Mouse (Mus musculus) Patski (cell line): Measurements from ENCODE around the gene Fam187b. TPM values are rescaled to one million over a fixed set of nuclear protein-coding genes. Genes with fewer than 3 reads are reported as not detected.

ENCODE experiments used
- ATAC-seq: fragments of 100-300 bp; one replicate; pipeline ENCODE4 v1.8.0; 2021
- CTCF ChIA-PET: fragments of 350-600 bp; sonication (Branson Sonifier 250); formaldehyde crosslinking; loops from one replicate; lab custom pipeline; 2022; ENCODE audit warnings: inconsistent platforms; lab: Charles Lee
- POLR2A ChIA-PET: fragments of 350-600 bp; sonication (Branson Sonifier 250); formaldehyde crosslinking; loops from one replicate; lab custom pipeline; 2022; ENCODE audit warnings: antibody characterized with exemption, inconsistent platforms; lab: Charles Lee
- DNase-seq: peaks from one replicate; pipeline ENCODE4 v3.0.0-alpha.2; 2011; ENCODE audit warnings: low read depth, low spot score
- H3K27me3 ChIP-seq: fragments of 371-371 bp; one replicate; pipeline ENCODE4 v1.5.1; 2021
- CTCF ChIP-seq: fragments of 100-300 bp; IDR thresholded peaks from one replicate; pipeline ENCODE4 v1.5.1; 2021
- in situ Hi-C: fragments of 300-500 bp; cut with MboI; formaldehyde crosslinking; loops from 3 replicates; pipeline ENCODE4 v1.11.1; 2018; ENCODE audit warnings: low pct_unique_long_range_greater_than_20kb, mixed read lengths
- polyA plus RNA-seq: library from polyadenylated mRNA; unstranded; gene quantifications from one replicate; pipeline ENCODE4 v1.2.3, GENCODE M21; 2021

Gene Fam187b
- polyA plus RNA-seq, 1 experiment from 2014 or later = 1.0 TPM

GRCm38 (mm10) chr7:30958866-30959487, 14.6 kb upstream of the Fam187b start:
- no peaks in the 10 kb centered on the region for H3K27me3 ChIP-seq
- CTCF ChIA-PET = no interaction called here
- in situ Hi-C loops = no loop called here
- no peak for TF ChIP-seq CTCF
- ATAC-seq (no peak), DNase-seq (no peak)
- POLR2A ChIA-PET = no interaction called here

DNA sequence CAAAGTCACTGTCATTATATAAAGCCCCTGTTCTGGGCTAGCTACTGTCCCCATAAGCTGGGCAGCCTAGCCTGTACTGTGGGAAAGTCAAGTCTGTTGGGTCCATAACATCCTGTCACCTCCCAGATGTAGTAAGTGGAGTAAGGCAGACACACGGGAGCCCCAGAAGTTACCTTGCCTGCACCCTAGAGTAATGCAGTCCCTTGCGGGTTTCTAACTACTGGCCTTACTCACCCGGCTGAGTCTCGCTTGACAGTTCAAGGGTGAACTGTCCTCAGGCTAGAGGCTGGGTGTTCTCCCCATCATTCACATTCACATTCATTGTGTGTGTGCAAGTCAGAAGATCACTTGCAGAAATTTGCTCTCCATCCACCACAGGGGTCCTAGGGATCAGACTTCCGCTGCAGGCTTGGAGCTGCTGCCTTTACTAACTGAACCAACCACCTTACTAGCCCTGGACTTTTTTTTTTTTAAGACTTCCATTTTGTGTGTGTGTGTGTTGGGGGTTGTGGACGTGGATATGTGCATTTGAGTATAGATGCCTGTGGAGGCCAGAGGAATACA, 13.7 kb upstream of the Fam187b start:
- POLR2A ChIA-PET = no interaction called here
- no peak for ATAC-seq
- DNase-seq = no peak

GRCm38 (mm10) chr7:30962862-30963261, 10.7 kb upstream of the Fam187b start:
- CTCF ChIA-PET = no interaction called here
- no peak for TF ChIP-seq CTCF
- in situ Hi-C loops = no loop called here

More for the DNA sequence above, 13.7 kb upstream of the Fam187b start:
- no peak for TF ChIP-seq CTCF
- CTCF ChIA-PET = no interaction called here
- in situ Hi-C loops = no loop called here
- no peaks in the 10 kb centered on the region for H3K27me3 ChIP-seq

GRCm38 (mm10) chr7:30964366-30964765, 9.2 kb upstream of the Fam187b start:
- in situ Hi-C loops = no loop called here
- ChIA-PET POLR2A (no interaction called here), CTCF (no interaction called here)
- no peaks in the 10 kb centered on the region for H3K27me3 ChIP-seq
- TF ChIP-seq CTCF = no peak
- DNase-seq (no peak), ATAC-seq (no peak)

More at GRCm38 (mm10) chr7:30962862-30963261, 10.7 kb upstream of the Fam187b start:
- H3K27me3 ChIP-seq = no peaks in the 10 kb centered on the region
- DNase-seq = no peak
- no peak for ATAC-seq
- POLR2A ChIA-PET = no interaction called here

- ATAC-seq = no peak
- no peaks in the 10 kb centered on the region for H3K27me3 ChIP-seq
- ChIA-PET POLR2A (interaction anchor here (0.7 kb wide), 1 partner anchor 8 kb away, joined by 4 read pairs; no protein-coding TSS in a partner anchor), CTCF (interaction anchor here (2.0 kb wide), 1 partner anchor 8 kb away, joined by 7 read pairs; the partner anchor contains the start of genes Fam187b and Lsr)
- TF ChIP-seq CTCF = no peak
- in situ Hi-C loops = no loop called here
- DNase-seq = no peak
Measured at GRCm38 (mm10) chr7:30965677-30966076, 7.9 kb upstream of the Fam187b start.

DNA sequence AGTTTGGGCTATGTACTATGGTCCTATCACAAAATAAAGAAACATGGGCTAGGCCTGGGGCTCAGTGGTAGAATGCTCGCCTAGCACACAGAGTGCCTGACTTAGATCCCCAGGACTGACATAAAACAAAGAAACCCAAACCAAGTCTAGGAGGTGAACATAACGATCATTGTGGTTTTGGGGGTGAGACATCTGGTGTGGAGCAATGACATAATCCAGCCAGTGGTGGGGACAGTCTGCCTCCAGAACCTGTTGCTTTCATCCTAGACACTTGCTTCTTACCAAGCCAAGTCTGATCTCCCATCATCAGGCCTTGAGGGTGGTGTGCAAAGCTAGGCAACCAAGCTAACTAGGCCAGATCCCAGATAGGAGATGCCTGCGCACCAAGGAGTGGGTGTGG, 6.9 kb upstream of the Fam187b start:
- DNase-seq (no peak), ATAC-seq (no peak)
- no peak for TF ChIP-seq CTCF
- in situ Hi-C loops = no loop called here
- ChIA-PET POLR2A (no interaction called here), CTCF (interaction anchor here (2.0 kb wide), 1 partner anchor 7 kb away, joined by 7 read pairs; the partner anchor contains the start of genes Fam187b and Lsr)
- H3K27me3 ChIP-seq = no peaks in the 10 kb centered on the region

DNA sequence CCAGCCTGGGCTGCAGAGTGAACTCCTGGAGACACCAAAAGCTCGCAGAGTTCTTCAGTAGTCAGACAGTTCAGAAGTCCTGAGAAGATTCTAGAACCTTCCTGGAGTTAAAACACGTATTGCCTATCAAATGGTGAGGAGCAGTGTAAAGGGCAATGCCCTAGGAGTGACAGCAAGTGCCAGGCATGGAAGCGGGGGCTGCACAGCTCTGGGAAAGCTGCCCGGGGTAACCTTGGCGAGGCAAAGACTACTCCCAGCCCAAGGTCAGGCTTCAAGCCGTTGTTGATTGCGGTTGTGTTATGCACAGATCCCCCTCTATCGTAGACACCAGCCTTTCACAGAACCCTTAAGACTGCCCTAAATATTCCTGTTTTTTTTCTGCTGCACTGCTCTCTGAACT, 5.0 kb upstream of the Fam187b start:
- in situ Hi-C loops = no loop called here
- TF ChIP-seq CTCF = no peak
- ATAC-seq (no peak), DNase-seq (no peak)
- POLR2A ChIA-PET = no interaction called here
- H3K27me3 ChIP-seq = no peaks in the 10 kb centered on the region
- CTCF ChIA-PET = no interaction called here

GRCm38 (mm10) chr7:30969174-30969573, 4.4 kb upstream of the Fam187b start:
- ATAC-seq = no peak
- in situ Hi-C loops = no loop called here
- no peaks in the 10 kb centered on the region for H3K27me3 ChIP-seq

DNA sequence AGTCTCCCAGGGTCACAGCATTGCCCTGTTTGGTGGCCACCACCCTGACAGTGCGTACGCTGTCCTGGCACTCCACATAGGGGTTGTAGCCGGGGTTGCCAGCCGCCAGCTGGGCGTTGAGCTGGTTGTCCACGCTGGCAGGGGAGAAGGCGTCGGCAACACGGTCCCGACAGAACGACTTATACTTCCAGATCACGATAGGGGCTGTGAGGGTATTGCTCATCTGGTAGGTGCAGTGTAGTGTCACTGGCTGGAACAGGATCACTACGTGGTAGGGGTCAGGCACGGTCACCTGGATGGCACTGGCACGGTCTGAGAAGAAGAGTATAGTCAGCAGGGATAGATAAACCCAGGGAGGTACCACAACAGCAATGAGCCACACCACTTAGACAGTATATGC, 1.7 kb upstream of the Fam187b start:
- in situ Hi-C loops = no loop called here
- no peak for TF ChIP-seq CTCF
- POLR2A ChIA-PET = no interaction called here
- CTCF ChIA-PET = no interaction called here
- H3K27me3 ChIP-seq = no peaks in the 10 kb centered on the region
- DNase-seq = no peak
- no peak for ATAC-seq

More at GRCm38 (mm10) chr7:30969174-30969573, 4.4 kb upstream of the Fam187b start:
- CTCF ChIA-PET = no interaction called here
- DNase-seq = no peak
- no peak for TF ChIP-seq CTCF
- POLR2A ChIA-PET = no interaction called here

DNA sequence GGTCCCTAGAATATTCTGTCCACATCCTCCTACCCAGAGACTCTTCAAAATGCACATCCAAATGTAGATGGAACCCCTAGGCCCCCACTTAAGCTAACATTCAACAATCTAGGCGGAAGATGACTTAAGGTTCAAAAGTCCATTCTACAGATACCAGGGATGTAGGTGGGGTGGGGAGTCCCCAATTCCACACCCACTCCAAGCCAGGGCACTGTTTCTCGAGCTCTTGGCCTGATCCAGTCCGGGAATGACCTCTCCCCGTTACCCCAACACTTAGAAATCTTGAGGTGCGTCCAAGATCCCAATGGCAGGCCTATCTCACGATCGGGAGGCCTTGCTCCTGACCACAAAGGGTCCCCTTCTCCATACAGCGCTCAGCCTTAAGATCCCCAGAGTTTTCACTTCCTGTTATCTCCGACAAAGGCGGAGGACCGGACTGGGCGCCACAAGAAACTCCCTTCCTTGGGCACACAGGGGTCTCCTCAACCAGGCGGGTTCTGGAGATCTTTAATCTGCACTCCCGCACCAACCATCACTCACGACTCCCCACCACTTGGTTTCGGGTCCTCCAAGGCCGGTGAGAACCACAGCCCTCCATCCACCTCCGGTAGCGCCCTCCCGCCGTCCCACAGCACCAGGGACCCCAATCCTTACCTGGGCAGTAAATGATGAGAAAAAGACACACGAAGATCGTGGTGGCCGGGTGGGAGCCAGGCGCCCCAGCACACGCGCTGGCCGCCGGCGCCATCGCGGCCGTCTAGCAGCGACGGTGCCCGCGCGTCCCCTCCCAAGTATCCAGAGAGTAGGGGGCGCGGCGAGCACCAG, 952 bp upstream of the Fam187b start:
- CTCF ChIA-PET = interaction anchor here (1.4 kb wide), 1 partner anchor 11 kb away, joined by 3 read pairs; no protein-coding TSS in a partner anchor
- in situ Hi-C loops = no loop called here
- H3K27me3 ChIP-seq = no peaks in the 10 kb centered on the region
- DNase-seq = no peak
- no peak for ATAC-seq
- POLR2A ChIA-PET = interaction anchor here (0.7 kb wide), 1 partner anchor 16 kb away, joined by 3 read pairs; the partner anchor contains the start of gene Usf2
- TF ChIP-seq CTCF = no peak

- no peak for TF ChIP-seq CTCF
- POLR2A ChIA-PET = interaction anchor here (0.7 kb wide), 1 partner anchor 16 kb away, joined by 3 read pairs; the partner anchor contains the start of gene Usf2
- in situ Hi-C loops = no loop called here
- no peaks in the 10 kb centered on the region for H3K27me3 ChIP-seq
- no peak for DNase-seq
- CTCF ChIA-PET = interaction anchor here (1.4 to 1.6 kb wide), 3 partner anchors 8 to 100 kb away, joined by 3 to 7 read pairs (median 5); no protein-coding TSS in a partner anchor
- no peak for ATAC-seq
Measured at GRCm38 (mm10) chr7:30973251-30973500, 414 bp upstream of the Fam187b start, which contains the start of gene Lsr. Gene Lsr (minus strand): TSS chr7:30973464.
